Mouse (Mus musculus) G1E (cell line): ENCODE measurements around the gene Snupn.

Experiments used
- CTCF ChIP-seq: IDR thresholded peaks from 2 replicates; pipeline ENCODE4 v1.5.1; 2012; ENCODE audit warnings: low read depth, low read length, inconsistent platforms, mixed read lengths
- GATA1 ChIP-seq: IDR thresholded peaks from 2 replicates; pipeline ENCODE4 v1.6.1; 2012; ENCODE audit warnings: borderline replicate concordance, low read length, inconsistent platforms, mixed read lengths
- GATA2 ChIP-seq: IDR thresholded peaks from 2 replicates; pipeline ENCODE4 v1.6.1; 2012; ENCODE audit warnings: low read depth, low read length, inconsistent platforms, borderline replicate concordance
- POLR2AphosphoS5 ChIP-seq: IDR thresholded peaks from 2 replicates; pipeline ENCODE4 v1.6.1; 2012; ENCODE audit warnings: low read depth, low read length, inconsistent platforms; ENCODE audit not compliant: insufficient replicate concordance
- TAL1 ChIP-seq: conservative IDR thresholded peaks from 2 replicates; pipeline ENCODE4 v1.6.1; 2012; ENCODE audit warnings: low read depth, low read length, inconsistent platforms, mixed read lengths

GRCm38 (mm10) chr9:56925291-56926024 is 25.2 kb upstream of the Snupn start:
- TF ChIP-seq CTCF (no peak), GATA1 (no peak), POLR2AphosphoS5 (no peak), GATA2 (no peak), TAL1 (no peak)
